Mouse (Mus musculus) lung, postnatal 0 days (tissue): ENCODE measurements around the gene Cdhr3.

Experiments
- CTCF ChIP-seq: IDR thresholded peaks from 2 replicates; pipeline ENCODE4 v1.5.1; 2016; ENCODE audit warnings: antibody characterized with exemption, mild to moderate bottlenecking
- EP300 ChIP-seq: IDR thresholded peaks from 2 replicates; pipeline ENCODE4 v1.6.1; 2016; ENCODE audit warnings: antibody characterized with exemption, mild to moderate bottlenecking, control low read depth

DNA sequence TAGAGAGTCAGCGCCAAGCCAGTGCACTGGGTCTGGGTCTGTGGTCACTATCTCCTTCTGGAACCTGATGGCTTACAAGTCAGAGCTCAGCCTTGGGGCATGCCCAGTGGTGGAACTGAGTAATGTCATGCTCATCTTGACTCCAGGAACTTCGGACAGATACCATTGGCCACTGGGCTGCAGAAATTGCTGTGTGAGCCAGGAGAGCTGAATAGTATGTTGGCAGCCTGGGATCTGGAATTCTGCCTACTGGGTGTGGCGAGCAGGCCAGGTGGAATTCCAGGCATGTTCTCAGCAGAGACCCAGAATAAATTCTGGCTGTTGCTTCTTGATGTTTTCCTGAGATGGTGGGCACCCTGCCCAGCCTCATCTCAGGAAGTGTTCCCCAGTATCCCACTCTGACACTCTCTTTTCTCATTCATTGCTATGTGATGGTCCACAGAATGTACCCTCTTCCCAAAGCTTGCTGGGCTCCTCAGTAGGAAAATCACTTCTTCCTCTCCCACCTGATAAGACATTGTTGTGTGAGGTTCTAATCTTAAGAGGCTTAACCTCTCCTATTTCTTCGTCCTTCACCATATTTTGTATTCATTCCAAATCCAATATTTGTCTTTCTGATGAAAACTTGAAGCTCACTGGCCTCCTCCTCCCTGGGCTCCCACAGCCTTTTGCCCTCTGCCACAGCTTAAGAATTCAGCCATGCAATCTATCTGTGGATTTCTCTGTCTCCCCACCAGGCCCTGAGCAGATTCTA is 97.4 kb downstream of the Cdhr3 start:
- TF ChIP-seq EP300 (peak; percentile 75), CTCF (peak; percentile 47)
